Mouse (Mus musculus) kidney, embryonic 15.5 days (tissue): ENCODE measurements around the gene Olfr1224-ps1. TPM values are rescaled to one million over a fixed set of nuclear protein-coding genes. Genes with fewer than 3 reads are reported as not detected.
"Not testable (repeated sequence)": the region's sequence is repeated elsewhere in the genome, so short reads cannot be mapped to it uniquely, and the experiment has no call there.

Experiments used
- ATAC-seq: fragments of 200-750 bp; cut with Nextera tagmentation; replicated peaks from 2 replicates; pipeline ENCODE4 v1.8.0; 2017; ENCODE audit warnings: moderate TSS enrichment; ENCODE audit not compliant: low FRiP score
- H3K27ac ChIP-seq: fragments of 300-500 bp; sonication (generic); 2 replicates; pipeline ENCODE4 v1.5.1; 2015; ENCODE audit warnings: mild to moderate bottlenecking, inconsistent platforms
- H3K27me3 ChIP-seq: fragments of 300-500 bp; sonication (generic); 2 replicates; pipeline ENCODE4 v1.6.1; 2015; ENCODE audit warnings: inconsistent platforms
- H3K36me3 ChIP-seq: fragments of 300-500 bp; sonication (generic); 2 replicates; pipeline ENCODE4 v1.6.1; 2015; ENCODE audit warnings: inconsistent platforms
- H3K4me1 ChIP-seq: fragments of 300-500 bp; sonication (generic); 2 replicates; pipeline ENCODE4 v1.6.1; 2015; ENCODE audit warnings: inconsistent platforms
- H3K4me2 ChIP-seq: fragments of 300-500 bp; sonication (generic); 2 replicates; pipeline ENCODE4 v1.6.1; 2015; ENCODE audit warnings: moderate library complexity, mild to moderate bottlenecking, inconsistent platforms
- H3K4me3 ChIP-seq: fragments of 300-500 bp; sonication (generic); replicated peaks from 2 replicates; pipeline ENCODE4 v1.5.1; 2015; ENCODE audit warnings: mild to moderate bottlenecking, inconsistent platforms
- H3K9ac ChIP-seq: fragments of 300-500 bp; sonication (generic); 2 replicates; pipeline ENCODE4 v1.6.1; 2015; ENCODE audit warnings: mild to moderate bottlenecking, inconsistent platforms
- H3K9me3 ChIP-seq: fragments of 300-500 bp; sonication (generic); replicated peaks from 2 replicates; pipeline ENCODE4 v1.6.1; 2016; ENCODE audit warnings: inconsistent platforms
- WGBS: fragments of 180-500 bp; shearing (Covaris S2); methylation state at CpG from one replicate; pipeline ENCODE4 v1.1.7; 2015; ENCODE audit warnings: mixed read lengths; 5-methylcytosine and 5-hydroxymethylcytosine counted together
- polyA plus RNA-seq: library from polyadenylated mRNA; unstranded; fragments of >200 nt; fragmentation: Nextera tagmentation; extraction: Ambion mirVana; gene quantifications from 2 replicates; pipeline ENCODE4 v1.2.1, GENCODE M21; 2015

Gene Olfr1224-ps1
- not detected in 2 replicates for polyA plus RNA-seq

GRCm38 (mm10) chr2:89163991-89164390 lies at the start of gene Olfr1224-ps1:
TSS of gene Olfr1224-ps1 (minus strand) at chr2:89164091.
- H3K27ac ChIP-seq, H3K36me3 ChIP-seq, H3K4me2 ChIP-seq, H3K27me3 ChIP-seq, H3K4me3 ChIP-seq, ATAC-seq, H3K9me3 ChIP-seq, H3K4me1 ChIP-seq, H3K9ac ChIP-seq: not testable (repeated sequence)
- WGBS: 88% methylated on average over 8 of the region's 8 CpGs

- H3K4me1 ChIP-seq: no peaks in the 10 kb centered on the region
- no peaks in the 10 kb centered on the region for H3K36me3 ChIP-seq
- no peak within 1 kb of the TSS for H3K27ac ChIP-seq
- no peak for ATAC-seq
- WGBS: 69% methylated on average over 2 of the region's 2 CpGs
- no peaks in the 10 kb centered on the region for H3K9me3 ChIP-seq
- H3K4me3 ChIP-seq: no peak within 1 kb of the TSS
- no peaks in the 10 kb centered on the region for H3K27me3 ChIP-seq
- H3K9ac ChIP-seq: no peak within 1 kb of the TSS
- H3K4me2 ChIP-seq: no peak within 1 kb of the TSS
Measured at GRCm38 (mm10) chr2:89199948-89200347, 36.1 kb upstream of the Olfr1224-ps1 start, which contains the start of gene Olfr1226. TSS of gene Olfr1226 (minus strand) at chr2:89200048.

GRCm38 (mm10) chr2:89196325-89196982 lies 32.6 kb upstream of the Olfr1224-ps1 start:
- H3K9me3 ChIP-seq: no peaks in the 10 kb centered on the region
- 84% methylated on average over 3 of the region's 3 CpGs for WGBS
- no peak overlapping the region for H3K9ac ChIP-seq
- no peak overlapping the region for H3K4me3 ChIP-seq
- no peak for ATAC-seq
- no peak overlapping the region for H3K4me2 ChIP-seq
- H3K4me1 ChIP-seq: no peaks in the 10 kb centered on the region
- no peak overlapping the region for H3K27ac ChIP-seq
- no peaks in the 10 kb centered on the region for H3K36me3 ChIP-seq
- no peaks in the 10 kb centered on the region for H3K27me3 ChIP-seq

- WGBS: 84% methylated on average over 1 of the region's 1 CpGs
- no peaks in the 10 kb centered on the region for H3K4me1 ChIP-seq
Measured at GRCm38 (mm10) chr2:89174569-89174968, 10.7 kb upstream of the Olfr1224-ps1 start, which contains the start of gene Olfr1225. TSS of gene Olfr1225 (minus strand) at chr2:89174669.

GRCm38 (mm10) chr2:89164711-89165110 lies 820 bp upstream of the Olfr1224-ps1 start:
- not testable (repeated sequence) for H3K9me3 ChIP-seq, ATAC-seq, H3K4me1 ChIP-seq, H3K27me3 ChIP-seq, H3K4me3 ChIP-seq, H3K4me2 ChIP-seq, H3K36me3 ChIP-seq, H3K27ac ChIP-seq, H3K9ac ChIP-seq
- WGBS: 90% methylated on average over 4 of the region's 4 CpGs

More at GRCm38 (mm10) chr2:89174569-89174968, 10.7 kb upstream of the Olfr1224-ps1 start, which contains the start of gene Olfr1225:
- no peak within 1 kb of the TSS for H3K4me3 ChIP-seq
- no peak for ATAC-seq
- no peaks in the 10 kb centered on the region for H3K27me3 ChIP-seq
- H3K36me3 ChIP-seq: no peaks in the 10 kb centered on the region
- no peak within 1 kb of the TSS for H3K27ac ChIP-seq
- no peaks in the 10 kb centered on the region for H3K9me3 ChIP-seq
- H3K9ac ChIP-seq: no peak within 1 kb of the TSS
- H3K4me2 ChIP-seq: no peak within 1 kb of the TSS

GRCm38 (mm10) chr2:89151460-89151859 lies 12.4 kb downstream of the Olfr1224-ps1 start, which contains the start of gene Olfr1223:
TSS of gene Olfr1223 (minus strand) at chr2:89151560.
- Histone ChIP-seq H3K27ac (no peak within 1 kb of the TSS), H3K4me1 (no peaks in the 10 kb centered on the region), H3K9me3 (no peaks in the 10 kb centered on the region), H3K27me3 (no peaks in the 10 kb centered on the region), H3K36me3 (no peaks in the 10 kb centered on the region), H3K9ac (no peak within 1 kb of the TSS), H3K4me3 (no peak within 1 kb of the TSS), H3K4me2 (no peak within 1 kb of the TSS)
- 80% methylated on average over 1 of the region's 1 CpGs for WGBS
- no peak for ATAC-seq

- Histone ChIP-seq H3K9me3 (no peaks in the 10 kb centered on the region), H3K27me3 (no peaks in the 10 kb centered on the region), H3K27ac (no peak within 1 kb of the TSS), H3K9ac (no peak within 1 kb of the TSS), H3K36me3 (no peaks in the 10 kb centered on the region), H3K4me1 (no peaks in the 10 kb centered on the region), H3K4me2 (no peak within 1 kb of the TSS), H3K4me3 (no peak within 1 kb of the TSS)
- WGBS: 79% methylated on average over 3 of the region's 3 CpGs
- no peak for ATAC-seq
Measured at GRCm38 (mm10) chr2:89132954-89133353, 30.9 kb downstream of the Olfr1224-ps1 start, which contains the start of gene Olfr1222. TSS of gene Olfr1222 (minus strand) at chr2:89133054.

- Histone ChIP-seq H3K27ac (no peak within 1 kb of the TSS), H3K9ac (no peak within 1 kb of the TSS), H3K4me2 (no peak within 1 kb of the TSS), H3K36me3 (no peaks in the 10 kb centered on the region), H3K9me3 (no peaks in the 10 kb centered on the region), H3K27me3 (no peaks in the 10 kb centered on the region), H3K4me1 (no peaks in the 10 kb centered on the region), H3K4me3 (no peak within 1 kb of the TSS)
- no peak for ATAC-seq
- 85% methylated on average over 2 of the region's 2 CpGs for WGBS
Measured at GRCm38 (mm10) chr2:89117183-89117582, 46.7 kb downstream of the Olfr1224-ps1 start, which contains the start of gene Olfr1221. TSS of gene Olfr1221 (minus strand) at chr2:89117283.

GRCm38 (mm10) chr2:89106735-89107134 lies 57.2 kb downstream of the Olfr1224-ps1 start, which contains the start of gene Olfr1220:
TSS of gene Olfr1220 (minus strand) at chr2:89106835.
- Histone ChIP-seq H3K9ac (no peak within 1 kb of the TSS), H3K4me2 (no peak within 1 kb of the TSS), H3K27ac (no peak within 1 kb of the TSS), H3K4me1 (no peaks in the 10 kb centered on the region), H3K9me3 (no peaks in the 10 kb centered on the region; the same call in 1 of the 2 replicates), H3K27me3 (no peaks in the 10 kb centered on the region), H3K4me3 (no peak within 1 kb of the TSS), H3K36me3 (no peaks in the 10 kb centered on the region)
- no peak for ATAC-seq
- 81% methylated on average over 3 of the region's 3 CpGs for WGBS

GRCm38 (mm10) chr2:89105651-89106050 lies 58.2 kb downstream of the Olfr1224-ps1 start:
- H3K27ac ChIP-seq: no peak overlapping the region
- H3K4me3 ChIP-seq: no peak overlapping the region
- H3K4me2 ChIP-seq: no peak overlapping the region
- H3K4me1 ChIP-seq: no peaks in the 10 kb centered on the region
- no peaks in the 10 kb centered on the region; the same call in 1 of the 2 replicates for H3K9me3 ChIP-seq
- no peak for ATAC-seq
- no peak overlapping the region for H3K9ac ChIP-seq
- no peaks in the 10 kb centered on the region for H3K27me3 ChIP-seq
- H3K36me3 ChIP-seq: no peaks in the 10 kb centered on the region
